Mouse (Mus musculus): Measurements from ENCODE around the gene Cdh24.
"Not testable (repeated sequence)": the region's sequence is repeated elsewhere in the genome, so short reads cannot be mapped to it uniquely, and the experiment has no call there.

The Cdh24 gene

GRCm38 (mm10) chr14:54642224-54642944 is 1.2 kb upstream of the Cdh24 start:
- no peak for DNase-seq

DNA sequence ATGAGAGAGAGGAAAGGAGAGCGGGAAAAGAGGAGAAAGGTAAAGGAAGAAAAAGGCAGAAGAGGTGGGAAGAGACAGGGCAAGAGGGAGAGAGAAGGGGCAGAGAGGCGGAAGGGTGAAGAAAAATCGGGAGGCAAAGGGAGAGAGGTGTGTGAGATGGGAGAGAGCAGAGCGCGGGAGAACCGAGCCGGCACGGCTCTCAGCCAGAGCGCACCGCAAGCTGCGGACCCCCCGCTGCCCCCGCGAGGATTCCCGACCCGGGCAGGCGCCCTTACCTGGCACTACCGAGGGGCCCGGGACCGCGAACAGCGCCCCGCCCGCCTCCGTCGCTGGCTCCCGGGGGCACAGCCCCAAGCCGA is 239 bp downstream of the Cdh24 start, which contains the start of gene Gm17606:
TSS of gene Gm17606 (plus strand) at position 7 of the 359 bp plus-strand sequence.
- DNase-seq = no peak

GRCm38 (mm10) chr14:54640121-54640520 is 1.0 kb downstream of the Cdh24 start:
- DNase-seq = no peak

DNA sequence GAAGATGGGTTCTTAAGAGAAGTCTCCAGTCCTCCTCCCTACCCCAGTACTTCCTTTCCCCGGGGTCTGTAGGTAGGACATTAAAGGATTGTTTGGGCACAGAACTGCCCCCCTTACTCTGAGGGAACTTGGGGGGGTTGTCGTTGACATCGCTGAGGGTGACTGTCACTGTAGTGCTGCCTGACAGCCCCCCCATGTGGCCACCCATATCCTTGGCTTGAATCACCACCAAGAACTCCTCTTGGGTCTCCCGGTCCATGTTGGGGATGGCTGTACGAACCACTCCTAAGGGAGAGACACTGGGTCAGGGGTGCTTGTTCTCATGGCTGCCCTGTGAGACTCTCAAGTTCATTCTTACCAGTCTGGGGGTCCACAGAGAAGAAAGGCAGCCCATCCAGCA is 3.0 kb downstream of the Cdh24 start:
- no peak for DNase-seq

- peak; percentile 47 for DNase-seq
Observed at GRCm38 (mm10) chr14:54636954-54637353, 4.2 kb downstream of the Cdh24 start.

GRCm38 (mm10) chr14:54634182-54634581 is 7.0 kb downstream of the Cdh24 start:
- DNase-seq = no peak

DNA sequence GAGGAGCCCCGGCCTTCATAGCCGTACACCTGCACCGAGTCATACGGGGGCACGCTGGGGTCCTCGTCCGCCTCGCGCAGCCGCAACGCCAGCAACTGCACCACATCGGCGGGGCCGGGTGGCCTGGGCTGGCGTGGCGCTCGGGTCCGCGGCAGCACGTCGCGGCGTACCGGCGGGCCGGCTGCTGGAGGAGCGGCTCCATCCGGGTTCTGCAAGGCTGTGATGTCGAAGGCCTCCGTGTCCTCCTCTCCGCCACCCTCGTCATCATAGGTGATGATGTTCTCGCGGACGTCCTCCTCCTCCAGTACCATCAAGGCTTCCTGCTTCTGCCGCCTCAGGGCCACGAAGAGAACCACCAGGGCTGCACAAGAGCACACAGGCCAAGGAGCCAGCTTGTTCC is 8.9 kb downstream of the Cdh24 start:
- DNase-seq = no peak

DNA sequence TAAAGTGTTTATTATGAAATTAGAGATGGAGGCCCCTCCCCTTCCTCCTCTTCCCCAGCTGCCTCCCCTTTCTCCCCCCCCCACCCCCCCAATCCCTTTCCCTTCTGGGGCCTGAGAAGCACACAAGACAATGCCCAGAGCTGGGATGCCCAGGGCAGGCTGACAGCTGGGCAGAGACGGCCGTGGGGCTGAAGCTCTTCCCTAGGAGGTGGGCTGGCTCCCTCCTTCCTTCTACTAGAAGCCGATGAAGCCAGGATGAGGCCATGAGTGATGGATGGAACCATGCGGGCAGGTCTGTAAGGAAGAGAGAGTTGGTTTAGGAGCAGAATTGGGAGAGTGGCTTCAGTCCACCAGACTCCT is 9.9 kb downstream of the Cdh24 start:
- DNase-seq = no peak

- DNase-seq = no peak
Observed at GRCm38 (mm10) chr14:54630583-54631239, 10.5 kb downstream of the Cdh24 start.

DNA sequence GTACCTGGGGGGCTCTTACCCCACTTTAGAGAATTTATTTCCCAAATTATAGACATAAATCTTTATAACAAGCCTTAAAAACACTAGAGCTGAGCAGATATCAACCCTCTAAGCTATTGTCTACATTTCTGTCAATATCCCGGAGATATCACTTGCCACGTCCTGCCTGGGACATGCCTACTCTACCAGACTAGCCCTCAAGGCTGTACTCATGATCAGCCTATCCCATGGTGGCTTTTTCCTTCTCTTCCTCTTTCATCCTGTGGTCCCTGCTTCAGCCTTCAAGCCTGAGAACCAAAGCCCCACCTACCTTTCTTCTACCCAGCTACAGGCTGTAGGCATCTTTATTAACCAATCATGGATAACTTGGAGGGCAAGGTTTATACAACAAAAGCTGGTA is 11.4 kb downstream of the Cdh24 start:
- no peak for DNase-seq

- no peak for DNase-seq
Observed at GRCm38 (mm10) chr14:54628103-54628502, 13.1 kb downstream of the Cdh24 start.

- no peak for DNase-seq
Observed at GRCm38 (mm10) chr14:54624976-54625375, 16.2 kb downstream of the Cdh24 start.

DNA sequence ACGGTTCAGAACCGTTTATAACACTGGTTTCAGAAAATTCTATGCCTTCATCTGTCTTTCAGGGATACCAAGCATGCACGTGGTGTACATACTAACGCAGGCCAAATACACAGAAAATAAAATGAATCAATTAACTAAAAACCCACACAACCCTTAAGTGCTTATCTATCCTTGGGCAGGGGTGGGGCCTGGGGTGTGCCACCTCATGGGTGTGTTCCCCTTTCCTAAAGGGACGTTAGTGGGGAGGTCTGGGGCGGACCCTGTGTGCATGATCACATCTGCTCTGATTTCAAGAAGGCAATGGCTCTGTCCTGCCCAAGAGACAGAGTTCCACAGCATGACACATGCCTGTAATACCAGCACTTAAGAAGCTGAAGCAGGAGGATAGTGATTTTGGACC is 17.8 kb downstream of the Cdh24 start:
- no peak for DNase-seq

- no peak for DNase-seq
Observed at GRCm38 (mm10) chr14:54621133-54621532, 20.0 kb downstream of the Cdh24 start, which contains the start of gene Psmb11. Psmb11 (plus strand) TSS chr14:54621433.

- peak; percentile 93 for DNase-seq
Observed at GRCm38 (mm10) chr14:54617897-54618365, 23.2 kb downstream of the Cdh24 start, which contains the start of gene Psmb5. Psmb5 (minus strand) TSS chr14:54618022.

DNA sequence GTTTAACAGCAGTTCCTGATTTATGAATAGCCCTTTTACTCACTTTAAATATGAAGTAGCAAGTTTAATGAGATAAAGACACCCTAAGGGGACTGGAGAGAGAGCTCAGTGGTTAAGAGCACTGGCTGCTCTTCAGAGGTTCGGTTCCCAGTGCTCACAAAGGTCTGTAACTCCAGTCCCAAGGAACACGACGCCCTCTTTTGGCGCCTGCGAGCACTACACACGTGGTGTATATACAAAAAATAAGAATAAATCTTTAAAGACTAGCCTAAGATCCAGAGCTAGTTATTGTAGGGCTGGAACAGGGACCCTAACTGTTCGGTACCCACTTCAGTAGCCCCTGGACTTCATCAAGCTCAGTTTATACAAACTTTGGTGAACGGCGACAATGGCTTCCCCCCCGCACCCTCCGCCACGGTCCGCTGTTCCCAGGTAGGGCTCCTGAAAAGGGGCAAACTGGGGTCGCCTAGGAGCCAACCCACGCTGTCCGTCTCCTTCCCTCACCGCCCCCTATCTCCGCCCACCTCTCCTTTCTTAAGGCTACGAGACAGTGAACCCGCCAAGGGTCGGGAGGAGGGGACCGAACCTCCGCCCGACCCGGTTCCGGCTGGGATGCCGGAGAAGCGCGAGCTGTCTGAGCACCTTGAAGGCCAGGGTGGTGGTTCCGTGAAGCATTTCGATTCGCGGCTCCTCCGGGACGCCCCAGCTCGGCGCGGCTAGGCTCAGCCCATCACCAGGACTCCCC is 23.8 kb downstream of the Cdh24 start:
- peak; percentile 61 for DNase-seq

DNA sequence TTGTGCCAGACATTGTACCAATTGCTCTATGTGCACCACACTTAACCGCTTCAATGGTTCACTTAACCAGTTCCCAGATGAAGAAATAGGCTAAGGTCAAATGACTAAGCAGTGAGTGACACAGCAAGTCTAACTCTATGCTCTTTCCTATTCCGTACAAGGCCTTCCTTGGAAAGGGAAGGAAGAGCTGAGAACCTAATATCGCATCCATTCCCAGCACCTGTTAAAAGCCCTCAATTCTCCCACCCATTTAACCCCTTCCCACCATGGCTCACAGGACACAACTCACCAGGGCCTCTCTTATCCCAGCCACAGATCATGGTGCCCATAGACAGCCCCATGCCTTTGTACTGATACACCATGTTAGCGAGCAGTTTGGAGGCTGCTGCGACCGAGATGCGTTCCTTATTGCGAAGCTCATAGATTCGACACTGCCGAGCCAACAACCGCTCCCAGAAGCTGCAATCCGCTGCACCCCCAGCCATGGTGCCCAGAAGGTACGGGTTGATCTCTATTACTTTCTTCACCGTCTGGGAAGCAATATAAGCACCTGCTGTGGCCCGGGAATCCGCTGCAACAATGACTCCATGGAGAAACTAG is 24.8 kb downstream of the Cdh24 start:
- no peak for DNase-seq

DNA sequence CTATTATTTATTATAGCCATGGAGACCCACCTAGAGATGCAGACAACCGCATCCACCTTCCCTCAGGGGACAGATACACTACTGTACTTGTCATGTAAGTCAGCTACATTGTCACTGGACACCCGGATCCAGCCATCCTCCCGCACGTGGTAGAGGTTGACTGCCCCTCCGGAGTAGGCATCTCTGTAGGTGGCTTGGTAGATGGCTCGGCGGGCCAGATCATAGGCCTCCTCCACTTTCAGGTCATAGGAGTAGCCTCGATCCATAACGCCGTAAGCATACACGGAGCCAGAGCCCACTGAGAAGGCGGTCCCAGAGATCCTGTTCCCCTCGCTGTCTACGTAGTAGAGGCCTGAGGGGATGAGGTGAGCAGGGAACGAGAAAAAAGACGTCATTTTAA is 27.0 kb downstream of the Cdh24 start:
- DNase-seq = not testable (repeated sequence)

DNA sequence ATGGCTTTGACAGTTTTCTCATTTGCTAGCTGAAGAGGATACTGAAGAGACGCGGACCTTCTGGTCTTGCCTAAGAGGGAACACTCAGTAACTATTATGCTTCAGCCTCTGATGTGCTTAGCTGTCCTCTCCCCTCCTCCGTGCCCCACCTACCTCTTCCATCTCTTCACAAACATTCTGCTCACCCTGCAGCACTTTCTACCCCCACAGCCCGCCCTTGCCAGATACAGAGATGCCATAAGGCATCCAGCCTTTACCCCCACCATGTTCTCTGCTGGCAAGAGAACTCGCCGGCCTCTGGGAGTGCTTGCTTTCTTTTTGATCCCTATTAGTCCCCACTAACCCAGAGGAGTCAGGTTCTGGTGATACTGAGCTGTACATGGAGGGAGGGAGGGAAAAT is 30.5 kb downstream of the Cdh24 start:
- DNase-seq = no peak

GRCm38 (mm10) chr14:54609962-54610361 is 31.2 kb downstream of the Cdh24 start:
- DNase-seq = no peak

GRCm38 (mm10) chr14:54609245-54609644 is 31.9 kb downstream of the Cdh24 start:
- no peak for DNase-seq

- DNase-seq = no peak
Observed at GRCm38 (mm10) chr14:54607226-54607625, 33.9 kb downstream of the Cdh24 start.

GRCm38 (mm10) chr14:54605752-54606321 is 35.3 kb downstream of the Cdh24 start, which contains the start of gene 4931414P19Rik:
4931414P19Rik (minus strand) TSS chr14:54605993.
- peak; percentile 74 for DNase-seq
